Mouse (Mus musculus) liver, embryonic 14.5 days (tissue): ENCODE measurements around the gene Unc93b1. TPM values are rescaled to one million over a fixed set of nuclear protein-coding genes. Genes with fewer than 3 reads are reported as not detected.

ENCODE experiments used
- ATAC-seq: fragments of 200-750 bp; cut with Nextera tagmentation; 2 replicates; pipeline ENCODE4 v1.8.0; 2017; ENCODE audit warnings: moderate number of reproducible peaks, mild to moderate bottlenecking, moderate library complexity; ENCODE audit not compliant: insufficient read depth
- DNase-seq, 3 experiments: peaks; one replicate each; pipeline ENCODE4 v3.0.0-alpha.2; 2012 to 2013; ENCODE audit warnings: low read depth in 3 of 3, low spot score in 3 of 3
- H3K27ac ChIP-seq: fragments of 300-500 bp; sonication (generic); 2 replicates; pipeline ENCODE4 v1.5.1; 2014; ENCODE audit warnings: moderate library complexity, mild to moderate bottlenecking, control low read depth, inconsistent platforms
- H3K27me3 ChIP-seq: fragments of 300-500 bp; sonication (generic); 2 replicates; pipeline ENCODE4 v1.6.1; 2014; ENCODE audit warnings: mild to moderate bottlenecking, low read length, moderate library complexity; ENCODE audit not compliant: control insufficient read depth, insufficient read depth
- H3K36me3 ChIP-seq: fragments of 300-500 bp; sonication (generic); replicated peaks from 2 replicates; pipeline ENCODE4 v1.6.1; 2014; ENCODE audit warnings: low read depth; ENCODE audit not compliant: control insufficient read depth, insufficient read depth
- H3K4me1 ChIP-seq, 2 experiments: fragments of 200-500 bp in 1 of 2; fragments of 300-500 bp in 1 of 2; sonication (generic) in 1 of 2; replicated peaks; 2 replicates each; pipeline ENCODE4 v1.6.1; 2012 to 2014; ENCODE audit warnings: antibody characterized with exemption in 1 of 2, inconsistent platforms in 1 of 2, low read length in 1 of 2; ENCODE audit not compliant: control insufficient read depth in 2 of 2, insufficient read depth in 2 of 2
- H3K4me2 ChIP-seq: fragments of 300-500 bp; sonication (generic); 2 replicates; pipeline ENCODE4 v1.6.1; 2014; ENCODE audit warnings: low read depth, mild to moderate bottlenecking, control low read depth, moderate library complexity
- H3K4me3 ChIP-seq, 2 experiments: fragments of 200-500 bp in 1 of 2; fragments of 300-500 bp in 1 of 2; sonication (generic) in 1 of 2; 2 replicates each; pipeline ENCODE4 v1.5.1; 2012 to 2014; ENCODE audit warnings: low read depth in 2 of 2, low read length in 2 of 2, mild to moderate bottlenecking in 2 of 2, control low read depth in 1 of 2, inconsistent platforms in 1 of 2, moderate library complexity in 1 of 2; ENCODE audit not compliant: insufficient read depth in 1 of 2
- H3K9ac ChIP-seq: fragments of 300-500 bp; sonication (generic); replicated peaks from 2 replicates; pipeline ENCODE4 v1.6.1; 2014; ENCODE audit warnings: mild to moderate bottlenecking, control low read depth, moderate library complexity
- H3K9me3 ChIP-seq: fragments of 300-500 bp; sonication (generic); 2 replicates; pipeline ENCODE4 v1.6.1; 2016; ENCODE audit warnings: low read length, mixed read lengths; ENCODE audit not compliant: control insufficient read depth
- CTCF ChIP-seq: IDR thresholded peaks from 2 replicates; pipeline ENCODE4 v1.5.1; 2016; ENCODE audit warnings: antibody characterized with exemption, low read depth, control low read depth
- EP300 ChIP-seq: IDR thresholded peaks from 2 replicates; pipeline ENCODE4 v1.6.1; 2016; ENCODE audit warnings: antibody characterized with exemption, low read depth
- WGBS: fragments of 180-500 bp; shearing (Covaris S2); extraction: QIAGEN DNeasy Blood & Tissue Kit; methylation state at CpG from one replicate; pipeline ENCODE4 v1.1.7; 2014; ENCODE audit not compliant: insufficient replicate concordance; 5-methylcytosine and 5-hydroxymethylcytosine counted together
- polyA plus RNA-seq, 2 experiments: library from polyadenylated mRNA; depleted of rRNA in 1 of 2; stranded (reverse) in 1 of 2; unstranded in 1 of 2; fragments of >200 nt; fragmentation: Nextera tagmentation in 1 of 2; extraction: Ambion mirVana in 1 of 2; gene quantifications; 2 replicates each; pipeline versions ENCODE4 v1.2.1 to v1.2.3; 2012 to 2014

Unc93b1 gene
- 19.8 and 22.8 TPM in 2 replicates for polyA plus RNA-seq (2012; rRNA removed)
- polyA plus RNA-seq (2014; fragmentation: Nextera tagmentation; extraction: Ambion mirVana): 14.7 and 15.1 TPM in 2 replicates

DNA sequence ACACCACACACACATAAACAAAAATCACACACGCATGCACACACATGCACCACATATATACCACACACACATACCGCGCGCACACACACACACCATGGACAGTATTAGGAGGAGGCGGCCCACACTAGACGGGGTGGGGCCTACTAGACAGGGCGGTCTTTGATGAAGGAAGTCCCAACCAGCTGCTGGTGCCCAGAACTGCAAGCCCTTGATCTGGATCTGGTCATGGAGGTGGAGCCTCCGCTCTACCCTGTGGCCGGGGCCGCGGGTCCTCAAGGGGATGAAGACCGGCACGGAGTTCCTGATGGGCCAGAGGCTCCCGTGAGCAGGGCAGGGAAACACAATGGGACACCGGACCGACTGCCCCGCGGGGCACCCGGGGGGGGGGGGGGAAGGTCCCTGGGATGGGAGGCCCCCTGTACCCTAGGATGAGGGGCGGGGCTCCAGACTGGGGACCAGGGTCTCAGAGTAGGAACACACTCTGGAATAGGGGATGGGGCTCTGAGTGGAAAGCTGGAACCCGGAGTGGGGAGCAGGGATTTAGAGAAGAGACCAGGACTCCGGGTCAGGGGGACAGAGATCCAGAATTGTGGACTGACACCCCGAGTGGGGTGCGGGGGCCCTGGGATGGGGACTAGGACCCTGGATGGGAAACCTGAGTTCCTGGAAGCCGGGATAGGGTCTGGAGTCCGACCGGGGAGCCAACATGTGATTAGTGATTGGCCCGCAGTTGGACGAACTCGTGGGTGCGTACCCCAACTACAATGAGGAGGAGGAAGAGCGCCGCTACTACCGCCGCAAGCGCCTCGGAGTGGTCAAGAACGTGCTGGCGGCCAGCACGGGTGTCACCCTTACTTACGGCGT lies at the start of gene Unc93b1:
Gene Unc93b1 (plus strand): TSS at position 155 of the 864 bp plus-strand sequence.
- Histone ChIP-seq H3K4me2 (peak within 1 kb of the TSS; percentile 70), H3K4me3 (peak within 1 kb of the TSS; percentile 49 to 53), H3K9me3 (no peaks in the 10 kb centered on the region), H3K9ac (peak within 1 kb of the TSS; percentile 37; the same call in 1 of the 2 replicates), H3K4me1 (peaks cover 0 to 2% of the 10 kb centered on the region in 2 experiments; a peak in 1 of 4 replicates), H3K27ac (no peak within 1 kb of the TSS), H3K36me3 (no peaks in the 10 kb centered on the region), H3K27me3 (no peaks in the 10 kb centered on the region; the same call in 1 of the 2 replicates)
- TF ChIP-seq EP300 (no peak), CTCF (no peak)
- 4% methylated on average over 42 of the region's 42 CpGs for WGBS
- ATAC-seq: peak; percentile 76
- DNase-seq: peak in 1 of 3 experiments; percentile 41

- ATAC-seq (no peak), DNase-seq (no peak)
- Histone ChIP-seq H3K4me3 (no peak overlapping the region), H3K9me3 (no peaks in the 10 kb centered on the region), H3K4me1 (no peaks in the 10 kb centered on the region), H3K27me3 (no peaks in the 10 kb centered on the region), H3K36me3 (peaks cover 5% of the 10 kb centered on the region), H3K9ac (no peak overlapping the region), H3K27ac (no peak overlapping the region), H3K4me2 (no peak overlapping the region)
- WGBS: 71% methylated on average over 5 of the region's 5 CpGs
- TF ChIP-seq EP300 (no peak), CTCF (no peak)
Measured at GRCm38 (mm10) chr19:3889096-3889495, 45.9 kb upstream of the Unc93b1 start.

- no peak for ATAC-seq
- TF ChIP-seq EP300 (no peak), CTCF (peak; percentile 48)
- Histone ChIP-seq H3K27me3 (no peaks in the 10 kb centered on the region), H3K4me2 (no peak overlapping the region), H3K4me3 (no peak overlapping the region), H3K9ac (no peak overlapping the region), H3K36me3 (peaks cover 5% of the 10 kb centered on the region), H3K27ac (no peak overlapping the region), H3K9me3 (no peaks in the 10 kb centered on the region), H3K4me1 (no peaks in the 10 kb centered on the region)
- 67% methylated on average over 8 of the region's 8 CpGs for WGBS
- DNase-seq: no peak
Measured at GRCm38 (mm10) chr19:3890181-3890580, 44.8 kb upstream of the Unc93b1 start.

DNA sequence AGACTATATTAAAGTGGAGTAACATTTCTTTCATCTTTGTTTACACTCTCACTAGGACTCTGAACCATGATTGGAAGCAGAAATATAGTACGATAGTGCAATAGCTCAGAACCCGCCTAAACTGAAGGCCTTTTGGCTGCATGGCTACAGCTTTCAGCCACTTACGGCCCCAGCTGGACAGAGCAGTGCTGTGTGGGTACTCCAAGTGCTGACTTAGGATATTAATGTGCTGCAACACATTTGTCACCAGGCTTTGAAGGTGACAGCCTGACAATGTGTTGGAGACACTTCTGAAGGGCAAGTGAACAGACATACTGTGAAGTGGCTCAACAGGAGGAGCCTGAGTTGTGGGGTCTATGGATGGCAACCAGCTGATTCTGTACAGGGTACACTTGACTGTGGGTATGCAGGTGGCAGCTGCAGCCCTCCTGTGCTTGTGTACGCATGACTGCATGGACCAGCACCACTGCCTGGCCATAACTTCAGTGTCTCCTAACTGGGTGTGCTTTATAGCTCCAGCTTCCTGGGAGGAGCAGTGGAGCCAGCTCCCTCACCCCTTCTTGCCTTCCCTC lies 41.4 kb upstream of the Unc93b1 start:
- DNase-seq: no peak
- no peak for ATAC-seq
- H3K4me3 ChIP-seq: no peak overlapping the region
- H3K27ac ChIP-seq: no peak overlapping the region
- H3K36me3 ChIP-seq: peaks cover 5% of the 10 kb centered on the region
- no peaks in the 10 kb centered on the region for H3K27me3 ChIP-seq
- H3K4me1 ChIP-seq: no peaks in the 10 kb centered on the region
- 79% methylated on average over 4 of the region's 4 CpGs for WGBS
- TF ChIP-seq CTCF: no peak
- no peak overlapping the region for H3K4me2 ChIP-seq
- H3K9ac ChIP-seq: no peak overlapping the region
- H3K9me3 ChIP-seq: no peaks in the 10 kb centered on the region

- H3K27ac ChIP-seq: no peak overlapping the region
- peaks cover 3% of the 10 kb centered on the region for H3K36me3 ChIP-seq
Measured at GRCm38 (mm10) chr19:3894294-3894693, 40.7 kb upstream of the Unc93b1 start.

More at GRCm38 (mm10) chr19:3894294-3894693, 40.7 kb upstream of the Unc93b1 start:
- Histone ChIP-seq H3K4me2 (no peak overlapping the region), H3K9ac (no peak overlapping the region), H3K4me1 (no peaks in the 10 kb centered on the region), H3K9me3 (no peaks in the 10 kb centered on the region), H3K27me3 (no peaks in the 10 kb centered on the region), H3K4me3 (no peak overlapping the region)
- TF ChIP-seq CTCF: no peak
- TF ChIP-seq EP300: no peak
- 75% methylated on average over 2 of the region's 2 CpGs for WGBS
- DNase-seq (no peak), ATAC-seq (no peak)
